Mouse (Mus musculus) heart, embryonic 12.5 days (tissue): ENCODE data around the gene Cox6b2. TPM values are rescaled to one million over a fixed set of nuclear protein-coding genes. Genes with fewer than 3 reads are reported as not detected.
"Not testable (repeated sequence)": the region's sequence is repeated elsewhere in the genome, so short reads cannot be mapped to it uniquely, and the experiment has no call there.

Source experiments
- ATAC-seq: fragments of 200-750 bp; cut with Nextera tagmentation; 2 replicates; pipeline ENCODE4 v1.8.0; 2017; ENCODE audit warnings: moderate TSS enrichment, moderate library complexity; ENCODE audit not compliant: insufficient number of reproducible peaks, low FRiP score
- H3K27ac ChIP-seq: fragments of 300-500 bp; sonication (generic); 2 replicates; pipeline ENCODE4 v1.5.1; 2016; ENCODE audit warnings: mild to moderate bottlenecking, moderate library complexity; ENCODE audit not compliant: poor library complexity, severe bottlenecking
- H3K27me3 ChIP-seq: fragments of 300-500 bp; sonication (generic); replicated peaks from 2 replicates; pipeline ENCODE4 v1.6.1; 2016; ENCODE audit warnings: mild to moderate bottlenecking, moderate library complexity
- H3K36me3 ChIP-seq: fragments of 300-500 bp; sonication (generic); 2 replicates; pipeline ENCODE4 v1.6.1; 2016; ENCODE audit warnings: mild to moderate bottlenecking, moderate library complexity
- H3K4me1 ChIP-seq: fragments of 300-500 bp; sonication (generic); replicated peaks from 2 replicates; pipeline ENCODE4 v1.6.1; 2016; ENCODE audit warnings: mild to moderate bottlenecking
- H3K4me2 ChIP-seq: fragments of 300-500 bp; sonication (generic); 2 replicates; pipeline ENCODE4 v1.6.1; 2016; ENCODE audit warnings: mild to moderate bottlenecking, moderate library complexity
- H3K4me3 ChIP-seq: fragments of 300-500 bp; sonication (generic); 2 replicates; pipeline ENCODE4 v1.5.1; 2016; ENCODE audit warnings: mild to moderate bottlenecking
- H3K9ac ChIP-seq: fragments of 300-500 bp; sonication (generic); 2 replicates; pipeline ENCODE4 v1.6.1; 2016; ENCODE audit warnings: mild to moderate bottlenecking, moderate library complexity
- H3K9me3 ChIP-seq: fragments of 300-500 bp; sonication (generic); replicated peaks from 2 replicates; pipeline ENCODE4 v1.6.1; 2016; ENCODE audit warnings: mild to moderate bottlenecking, moderate library complexity
- WGBS: fragments of 180-500 bp; shearing (Covaris S2); methylation state at CpG from one replicate; pipeline ENCODE4 v1.1.7; 2016; 5-methylcytosine and 5-hydroxymethylcytosine counted together
- polyA plus RNA-seq: library from polyadenylated mRNA; unstranded; fragments of >200 nt; fragmentation: Nextera tagmentation; extraction: Ambion mirVana; gene quantifications from 2 replicates; pipeline ENCODE4 v1.2.1, GENCODE M21; 2016

Cox6b2 gene
- 41.0 and 44.4 TPM in 2 replicates for polyA plus RNA-seq

GRCm38 (mm10) chr7:4752821-4753570 is at the start of gene Cox6b2:
TSS of gene Cox6b2 (minus strand) at chr7:4753094.
- ATAC-seq = peak; percentile 92
- peak within 1 kb of the TSS; percentile 50 for H3K4me3 ChIP-seq

GRCm38 (mm10) chr7:4802247-4802646 is 49.4 kb upstream of the Cox6b2 start:
- Histone ChIP-seq H3K27me3 (no peaks in the 10 kb centered on the region), H3K9me3 (no peaks in the 10 kb centered on the region)

More at GRCm38 (mm10) chr7:4752821-4753570, at the start of gene Cox6b2:
- H3K27ac ChIP-seq = no peak within 1 kb of the TSS
- H3K4me2 ChIP-seq = peak within 1 kb of the TSS; percentile 71
- H3K36me3 ChIP-seq = no peaks in the 10 kb centered on the region; the same call in 1 of the 2 replicates
- H3K4me1 ChIP-seq = peaks cover 15% of the 10 kb centered on the region
- peak within 1 kb of the TSS; percentile 59 for H3K9ac ChIP-seq
- H3K27me3 ChIP-seq = no peaks in the 10 kb centered on the region
- peaks cover 3% of the 10 kb centered on the region; the same call in 1 of the 2 replicates for H3K9me3 ChIP-seq
- 3% methylated on average over 24 of the region's 24 CpGs for whole genome bisulfite sequencing

GRCm38 (mm10) chr7:4795767-4796433 is 43.0 kb upstream of the Cox6b2 start:
- 75% methylated on average over 7 of the region's 7 CpGs for WGBS
- no peaks in the 10 kb centered on the region for H3K9me3 ChIP-seq
- no peak overlapping the region for H3K4me3 ChIP-seq
- no peak overlapping the region for H3K4me2 ChIP-seq
- H3K9ac ChIP-seq = 0 out of 2 replicates have a peak overlapping the region, but pooled peaks have one; percentile 30
- peaks cover 43% of the 10 kb centered on the region for H3K36me3 ChIP-seq
- ATAC-seq = no peak
- peaks cover 13% of the 10 kb centered on the region for H3K4me1 ChIP-seq
- H3K27me3 ChIP-seq = no peaks in the 10 kb centered on the region
- H3K27ac ChIP-seq = no peak overlapping the region

More at GRCm38 (mm10) chr7:4802247-4802646, 49.4 kb upstream of the Cox6b2 start:
- no peak overlapping the region for H3K27ac ChIP-seq
- peaks cover 33% of the 10 kb centered on the region for H3K36me3 ChIP-seq
- H3K9ac ChIP-seq = no peak overlapping the region
- no peak overlapping the region for H3K4me3 ChIP-seq
- H3K4me1 ChIP-seq = no peaks in the 10 kb centered on the region
- no peak for ATAC-seq
- H3K4me2 ChIP-seq = no peak overlapping the region

- WGBS = 68% methylated on average over 3 of the region's 3 CpGs
- ATAC-seq = no peak
- no peaks in the 10 kb centered on the region for H3K27me3 ChIP-seq
- H3K4me2 ChIP-seq = peak overlapping the region; percentile 95
- H3K4me1 ChIP-seq = peaks cover 13% of the 10 kb centered on the region
- H3K9me3 ChIP-seq = no peaks in the 10 kb centered on the region
- H3K4me3 ChIP-seq = peak overlapping the region; percentile 79
- peak overlapping the region; percentile 98 for H3K9ac ChIP-seq
- H3K27ac ChIP-seq = no peak overlapping the region
- peaks cover 43% of the 10 kb centered on the region for H3K36me3 ChIP-seq
Measured at GRCm38 (mm10) chr7:4794631-4795168, 41.8 kb upstream of the Cox6b2 start.

GRCm38 (mm10) chr7:4793674-4794073 is 40.8 kb upstream of the Cox6b2 start:
- no peaks in the 10 kb centered on the region for H3K27me3 ChIP-seq
- peak overlapping the region; percentile 94; the same call in 1 of the 2 replicates for H3K27ac ChIP-seq
- ATAC-seq = no peak
- H3K36me3 ChIP-seq = peaks cover 43% of the 10 kb centered on the region
- peak overlapping the region; percentile 95 for H3K4me2 ChIP-seq
- WGBS = 34% methylated on average over 4 of the region's 4 CpGs
- H3K9ac ChIP-seq = peak overlapping the region; percentile 98
- no peaks in the 10 kb centered on the region for H3K9me3 ChIP-seq
- peak overlapping the region; percentile 79 for H3K4me3 ChIP-seq
- H3K4me1 ChIP-seq = peaks cover 13% of the 10 kb centered on the region

GRCm38 (mm10) chr7:4793248-4793647 is 40.4 kb upstream of the Cox6b2 start:
- under 1% methylated on average over 31 of the region's 31 CpGs for WGBS
- not testable (repeated sequence) for H3K27me3 ChIP-seq, H3K9me3 ChIP-seq
- peak overlapping the region; percentile 95 for H3K4me2 ChIP-seq
- H3K9ac ChIP-seq = peak overlapping the region; percentile 98
- H3K27ac ChIP-seq = peak overlapping the region; percentile 94
- peak; percentile 5; the same call in 1 of the 2 replicates for ATAC-seq
- H3K4me1 ChIP-seq = peaks cover 17% of the 10 kb centered on the region
- H3K36me3 ChIP-seq = peaks cover 43% of the 10 kb centered on the region
- peak overlapping the region; percentile 79 for H3K4me3 ChIP-seq

- Histone ChIP-seq H3K36me3 (peaks cover 38% of the 10 kb centered on the region), H3K4me1 (peaks cover 17% of the 10 kb centered on the region), H3K9me3 (no peaks in the 10 kb centered on the region), H3K27ac (peak within 1 kb of the TSS; percentile 94), H3K4me2 (peak within 1 kb of the TSS; percentile 95), H3K27me3 (peaks cover 4% of the 10 kb centered on the region; the same call in 1 of the 2 replicates), H3K9ac (peak within 1 kb of the TSS; percentile 98), H3K4me3 (peak within 1 kb of the TSS; percentile 79)
- ATAC-seq = peak; percentile 89
- 2% methylated on average over 54 of the region's 54 CpGs for WGBS
Measured at GRCm38 (mm10) chr7:4792278-4793212, 39.7 kb upstream of the Cox6b2 start, which contains the start of gene Rpl28. TSS of gene Rpl28 (plus strand) at chr7:4792874.

GRCm38 (mm10) chr7:4789436-4789935 is 36.6 kb upstream of the Cox6b2 start, which contains the start of gene Tmem238:
TSS of gene Tmem238 (minus strand) at chr7:4789656.
- Histone ChIP-seq H3K4me3 (peak within 1 kb of the TSS; percentile 63), H3K9me3 (no peaks in the 10 kb centered on the region), H3K36me3 (peaks cover 9% of the 10 kb centered on the region), H3K27ac (0 out of 2 replicates have a peak within 1 kb of the TSS, but pooled peaks have one; percentile 3), H3K4me1 (peaks cover 14% of the 10 kb centered on the region), H3K9ac (peak within 1 kb of the TSS; percentile 86), H3K27me3 (peaks cover 16% of the 10 kb centered on the region; the same call in 1 of the 2 replicates), H3K4me2 (peak within 1 kb of the TSS; percentile 94)
- ATAC-seq = peak; percentile 4; the same call in 1 of the 2 replicates
- 6% methylated on average over 40 of the region's 40 CpGs for WGBS

GRCm38 (mm10) chr7:4788499-4789435 is 35.9 kb upstream of the Cox6b2 start:
- Histone ChIP-seq H3K4me1 (peaks cover 7% of the 10 kb centered on the region), H3K9me3 (no peaks in the 10 kb centered on the region), H3K4me2 (peak overlapping the region; percentile 94), H3K27ac (0 out of 2 replicates have a peak overlapping the region, but pooled peaks have one; percentile 3), H3K27me3 (peaks cover 23% of the 10 kb centered on the region), H3K36me3 (peaks cover 2% of the 10 kb centered on the region), H3K4me3 (peak overlapping the region; percentile 63), H3K9ac (peak overlapping the region; percentile 86)
- peak; percentile 52 for ATAC-seq
- 1% methylated on average over 60 of the region's 64 CpGs for WGBS
